Mouse (Mus musculus) midbrain, embryonic 10.5 days (tissue): ENCODE measurements around the gene Gm26661. TPM values are rescaled to one million over a fixed set of nuclear protein-coding genes. Genes with fewer than 3 reads are reported as not detected.

Source experiments
- DNase-seq: peaks from one replicate; pipeline ENCODE4 v3.0.0-alpha.2; 2017; ENCODE audit warnings: low spot score
- H3K27ac ChIP-seq: fragments of 300-500 bp; sonication (generic); replicated peaks from 2 replicates; pipeline ENCODE4 v1.5.1; 2016; ENCODE audit warnings: mild to moderate bottlenecking
- H3K27me3 ChIP-seq: fragments of 300-500 bp; sonication (generic); 2 replicates; pipeline ENCODE4 v1.6.1; 2016; ENCODE audit warnings: low read depth, mild to moderate bottlenecking; ENCODE audit not compliant: poor library complexity, severe bottlenecking
- H3K36me3 ChIP-seq: fragments of 300-500 bp; sonication (generic); 2 replicates; pipeline ENCODE4 v1.6.1; 2016; ENCODE audit warnings: mild to moderate bottlenecking, moderate library complexity
- H3K4me1 ChIP-seq: fragments of 300-500 bp; sonication (generic); 2 replicates; pipeline ENCODE4 v1.6.1; 2016
- H3K4me3 ChIP-seq: fragments of 300-500 bp; sonication (generic); 2 replicates; pipeline ENCODE4 v1.5.1; 2016; ENCODE audit warnings: mild to moderate bottlenecking, moderate library complexity
- H3K9me3 ChIP-seq: fragments of 300-500 bp; sonication (generic); replicated peaks from 2 replicates; pipeline ENCODE4 v1.6.1; 2016; ENCODE audit warnings: mild to moderate bottlenecking
- WGBS: fragments of 180-500 bp; shearing (Covaris S2); methylation state at CpG from one replicate; pipeline ENCODE4 v1.1.7; 2016; 5-methylcytosine and 5-hydroxymethylcytosine counted together
- polyA plus RNA-seq: library from polyadenylated mRNA; unstranded; fragments of >200 nt; fragmentation: Nextera tagmentation; extraction: Ambion mirVana; gene quantifications from 2 replicates; pipeline ENCODE4 v1.2.1, GENCODE M21; 2016

Gene Gm26661
- polyA plus RNA-seq = not detected in 2 replicates

GRCm38 (mm10) chr14:7791532-7792159, at the start of gene Gm26661:
TSS of gene Gm26661 (plus strand) at chr14:7791587.
- no peaks in the 10 kb centered on the region for H3K36me3 ChIP-seq
- peaks cover 19% of the 10 kb centered on the region; the same call in 1 of the 2 replicates for H3K27me3 ChIP-seq
- H3K27ac ChIP-seq = peak within 1 kb of the TSS; percentile 53
- H3K4me3 ChIP-seq = peak within 1 kb of the TSS; percentile 59
- 3% methylated on average over 30 of the region's 30 CpGs for WGBS
- DNase-seq = peak; percentile 76
- no peaks in the 10 kb centered on the region for H3K9me3 ChIP-seq
- H3K4me1 ChIP-seq = peaks cover 12% of the 10 kb centered on the region

DNA sequence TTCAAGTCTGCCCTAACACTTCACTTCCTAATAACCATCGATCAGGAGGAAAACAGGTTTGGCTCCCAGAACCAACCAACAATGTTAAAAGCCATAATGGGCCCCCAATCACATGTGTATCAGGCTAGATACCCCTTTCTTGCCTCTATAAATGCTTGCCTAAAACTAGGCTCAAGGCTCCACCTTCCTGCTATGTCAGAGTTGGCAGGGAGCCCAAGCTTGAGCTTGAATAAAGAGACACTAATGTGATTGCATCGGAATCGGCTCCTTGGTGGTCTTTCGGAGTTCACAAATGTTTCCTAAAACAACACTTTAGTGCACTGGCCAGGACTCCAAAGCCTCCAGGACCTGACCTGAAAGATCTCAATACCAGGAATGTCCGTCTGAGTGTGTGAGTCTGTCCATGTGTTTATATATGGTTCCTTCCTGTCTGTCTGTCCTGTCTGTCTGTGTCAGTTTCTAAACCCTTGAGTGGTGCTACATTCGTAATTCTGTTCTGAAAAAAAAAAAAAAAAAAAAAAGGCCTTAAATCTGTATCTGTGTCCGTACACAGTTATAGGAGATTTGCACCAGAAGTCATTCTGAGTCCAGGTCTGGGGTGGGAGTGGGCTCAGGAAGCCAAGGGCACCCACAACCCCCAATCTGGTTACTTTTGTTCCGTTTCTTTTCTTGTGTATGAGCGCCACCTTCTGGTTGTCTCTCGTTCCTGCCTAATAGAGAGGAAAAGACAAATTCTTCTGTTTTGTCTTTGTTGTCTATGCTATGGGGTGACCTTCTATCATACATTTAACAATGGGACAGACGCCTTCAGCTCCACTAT, 42.2 kb upstream of the Gm26661 start:
- Histone ChIP-seq H3K36me3 (no peaks in the 10 kb centered on the region), H3K4me3 (peak overlapping the region; percentile 41), H3K4me1 (0 out of 2 replicates have a peak, but pooled peaks cover 4% of the 10 kb centered on the region), H3K9me3 (no peaks in the 10 kb centered on the region), H3K27me3 (no peaks in the 10 kb centered on the region), H3K27ac (peak overlapping the region; percentile 86)
- DNase-seq = peak; percentile 76
- 42% methylated on average over 11 of the region's 11 CpGs for WGBS

GRCm38 (mm10) chr14:7749764-7750089, 41.7 kb upstream of the Gm26661 start:
- H3K4me1 ChIP-seq = 0 out of 2 replicates have a peak, but pooled peaks cover 4% of the 10 kb centered on the region
- H3K4me3 ChIP-seq = peak overlapping the region; percentile 41
- DNase-seq = peak; percentile 69
- H3K36me3 ChIP-seq = no peaks in the 10 kb centered on the region
- peak overlapping the region; percentile 86 for H3K27ac ChIP-seq
- no peaks in the 10 kb centered on the region for H3K9me3 ChIP-seq
- H3K27me3 ChIP-seq = no peaks in the 10 kb centered on the region
- 14% methylated on average over 4 of the region's 4 CpGs for WGBS

DNA sequence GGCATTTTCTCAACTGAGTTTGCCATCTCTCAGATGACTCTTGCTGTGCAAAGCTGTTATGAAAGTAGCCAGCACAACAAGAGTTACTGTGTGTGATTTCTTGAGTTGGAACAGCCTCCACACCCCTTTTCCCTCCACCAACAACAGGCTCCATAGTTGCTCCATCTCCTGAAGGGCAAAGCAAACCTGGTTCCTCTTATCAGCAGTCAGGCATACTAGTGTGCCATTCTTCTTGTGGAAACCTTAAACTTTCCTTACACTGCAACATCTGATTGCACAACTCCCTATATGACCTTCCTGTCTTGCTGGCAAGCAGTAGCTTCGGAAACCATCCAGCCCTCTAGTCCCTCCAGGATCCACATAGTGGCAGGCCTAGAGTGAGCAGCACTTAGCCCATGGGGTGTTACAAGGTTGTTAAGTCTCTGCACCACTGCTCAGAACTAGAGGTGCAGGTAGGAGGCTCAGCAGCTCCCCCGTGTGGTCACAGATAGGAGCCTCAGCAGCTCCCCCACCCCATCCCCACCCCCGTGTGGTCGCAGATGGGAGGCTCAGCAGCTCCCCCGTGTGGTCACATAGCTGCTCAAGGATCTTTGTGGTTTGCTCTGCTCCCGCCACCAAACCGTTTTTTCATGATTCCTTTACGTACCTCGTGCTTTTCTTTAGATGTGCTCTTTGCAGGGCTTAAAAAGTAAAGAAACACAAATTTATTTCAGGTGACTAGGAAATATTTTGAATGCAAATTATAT, 25.6 kb upstream of the Gm26661 start:
- peak; percentile 87 for DNase-seq
- no peak overlapping the region for H3K4me3 ChIP-seq
- H3K36me3 ChIP-seq = no peaks in the 10 kb centered on the region
- no peaks in the 10 kb centered on the region for H3K9me3 ChIP-seq
- no peaks in the 10 kb centered on the region for H3K27me3 ChIP-seq
- WGBS = 18% methylated on average over 9 of the region's 9 CpGs
- H3K27ac ChIP-seq = no peak overlapping the region
- no peaks in the 10 kb centered on the region for H3K4me1 ChIP-seq

DNA sequence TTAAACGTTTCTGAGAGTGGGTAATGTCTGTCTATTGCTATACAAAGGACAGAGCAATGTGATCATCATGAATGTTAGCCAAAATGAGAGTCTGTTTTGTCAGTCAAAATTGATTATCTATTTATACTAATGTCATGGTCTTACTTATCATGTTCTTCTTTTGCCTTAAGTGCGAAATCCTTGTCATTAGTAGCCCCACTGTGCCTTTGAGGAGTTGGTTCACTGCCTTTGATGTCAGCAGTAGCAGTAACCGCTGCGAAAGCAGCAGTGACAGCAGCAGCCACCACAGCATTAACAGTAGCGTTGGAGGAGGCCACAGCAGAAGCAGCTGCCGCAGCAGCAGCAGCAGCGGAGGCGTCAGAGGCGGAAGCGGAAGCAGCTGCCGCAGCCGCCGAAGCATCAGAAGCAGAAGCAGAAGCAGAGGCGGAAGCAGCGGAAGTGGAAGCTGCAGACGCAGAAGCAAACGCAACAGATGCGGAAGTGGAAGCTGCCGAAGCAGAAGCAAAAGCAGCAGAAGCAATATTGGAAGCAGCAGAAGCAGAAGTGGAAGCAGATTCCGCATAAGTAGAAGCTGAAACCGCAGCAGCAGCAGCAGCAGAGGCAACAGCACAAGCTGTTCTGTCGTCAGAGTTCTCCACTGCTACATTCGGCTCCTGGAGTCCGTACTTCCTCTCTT, 17.5 kb upstream of the Gm26661 start:
- H3K27ac ChIP-seq = peak overlapping the region; percentile 81
- 52% methylated on average over 24 of the region's 24 CpGs for WGBS
- no peaks in the 10 kb centered on the region for H3K9me3 ChIP-seq
- no peaks in the 10 kb centered on the region for H3K27me3 ChIP-seq
- peak; percentile 56 for DNase-seq
- H3K36me3 ChIP-seq = no peaks in the 10 kb centered on the region
- peak overlapping the region; percentile 54 for H3K4me3 ChIP-seq
- peaks cover 3% of the 10 kb centered on the region; the same call in 1 of the 2 replicates for H3K4me1 ChIP-seq

- H3K36me3 ChIP-seq = no peaks in the 10 kb centered on the region
- peaks cover 2% of the 10 kb centered on the region for H3K4me1 ChIP-seq
- H3K4me3 ChIP-seq = no peak overlapping the region
- DNase-seq = no peak
- 50% methylated on average over 13 of the region's 13 CpGs for WGBS
- H3K9me3 ChIP-seq = no peaks in the 10 kb centered on the region
- H3K27ac ChIP-seq = no peak overlapping the region
- peaks cover 8% of the 10 kb centered on the region; the same call in 1 of the 2 replicates for H3K27me3 ChIP-seq
Observed at GRCm38 (mm10) chr14:7786073-7786472, 5.3 kb upstream of the Gm26661 start.

DNA sequence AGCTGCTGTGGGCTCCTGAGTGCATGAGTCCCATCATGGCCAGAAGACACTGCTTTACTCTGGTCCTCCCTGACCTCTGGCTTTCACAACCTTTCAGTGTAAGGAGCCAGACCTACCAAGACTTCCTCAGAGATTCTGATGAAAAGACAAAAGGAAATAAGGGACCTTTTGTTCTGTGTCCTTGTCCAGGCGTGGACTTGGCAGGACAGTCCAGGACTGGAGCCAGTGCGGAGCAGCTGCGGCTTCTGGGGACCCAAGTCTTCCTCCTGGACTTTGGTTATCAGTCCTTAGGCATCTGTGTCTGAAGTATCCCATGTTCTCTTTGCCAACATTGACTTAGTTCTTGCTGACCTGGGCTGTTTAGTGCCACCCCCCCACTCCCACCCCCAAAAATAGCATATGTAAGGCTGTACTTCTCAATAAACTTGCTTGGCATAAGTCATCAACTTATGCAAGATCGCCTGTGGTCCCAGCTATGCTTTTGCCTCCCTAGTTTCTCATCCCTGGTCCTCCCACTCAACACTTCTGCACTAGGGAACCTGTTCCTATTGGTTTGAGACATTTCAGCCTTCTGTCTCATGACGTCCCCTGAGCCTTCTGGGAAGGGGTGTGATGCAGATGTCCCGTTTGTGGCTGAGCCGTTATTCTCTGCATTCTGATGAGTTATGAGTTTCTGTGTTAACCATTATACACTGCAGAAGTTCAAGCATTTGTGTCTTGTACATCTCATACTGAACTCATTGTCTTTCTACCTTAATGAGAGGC, 1.9 kb upstream of the Gm26661 start:
- H3K36me3 ChIP-seq = no peaks in the 10 kb centered on the region
- WGBS = 89% methylated on average over 7 of the region's 7 CpGs
- peaks cover 12% of the 10 kb centered on the region for H3K4me1 ChIP-seq
- no peak overlapping the region for H3K27ac ChIP-seq
- no peaks in the 10 kb centered on the region for H3K9me3 ChIP-seq
- no peak overlapping the region for H3K4me3 ChIP-seq
- H3K27me3 ChIP-seq = peaks cover 19% of the 10 kb centered on the region; the same call in 1 of the 2 replicates
- DNase-seq = no peak

DNA sequence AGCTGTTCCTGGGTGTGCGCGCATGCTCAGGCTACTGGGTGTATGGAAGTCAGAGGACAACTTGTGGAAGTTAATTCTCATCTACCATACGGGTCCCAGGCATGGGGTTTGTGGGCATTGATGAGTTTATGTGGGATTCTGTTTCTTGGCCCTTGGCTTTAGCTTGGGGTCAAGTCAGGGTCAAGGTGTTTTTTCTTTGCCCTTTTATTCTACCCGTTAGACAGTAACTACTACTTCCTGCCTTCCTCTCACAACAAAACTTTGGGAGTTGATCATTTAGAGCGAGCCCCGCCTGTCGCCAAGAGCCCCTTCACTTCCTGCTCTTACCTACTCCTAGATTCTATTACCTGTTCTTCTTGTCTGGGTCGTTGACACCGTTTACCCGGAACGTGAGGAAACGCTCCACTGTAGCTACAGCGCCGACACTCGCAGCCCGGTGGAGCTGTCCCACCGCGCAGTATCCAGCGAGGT, 291 bp upstream of the Gm26661 start:
- H3K27ac ChIP-seq = peak overlapping the region; percentile 53
- peak overlapping the region; percentile 59 for H3K4me3 ChIP-seq
- DNase-seq = no peak
- 14% methylated on average over 19 of the region's 19 CpGs for WGBS
- peaks cover 12% of the 10 kb centered on the region for H3K4me1 ChIP-seq
- no peaks in the 10 kb centered on the region for H3K36me3 ChIP-seq
- H3K9me3 ChIP-seq = no peaks in the 10 kb centered on the region
- H3K27me3 ChIP-seq = peaks cover 19% of the 10 kb centered on the region; the same call in 1 of the 2 replicates

GRCm38 (mm10) chr14:7795961-7796360, 4.6 kb downstream of the Gm26661 start:
- Histone ChIP-seq H3K27ac (no peak overlapping the region), H3K9me3 (no peaks in the 10 kb centered on the region; the same call in 1 of the 2 replicates), H3K36me3 (no peaks in the 10 kb centered on the region), H3K4me3 (no peak overlapping the region), H3K27me3 (peaks cover 12% of the 10 kb centered on the region; the same call in 1 of the 2 replicates), H3K4me1 (peaks cover 11% of the 10 kb centered on the region)
- 87% methylated on average over 4 of the region's 4 CpGs for WGBS
- DNase-seq = no peak

GRCm38 (mm10) chr14:7800611-7801010, 9.2 kb downstream of the Gm26661 start:
- Histone ChIP-seq H3K4me3 (no peak overlapping the region), H3K27ac (no peak overlapping the region), H3K27me3 (no peaks in the 10 kb centered on the region), H3K36me3 (no peaks in the 10 kb centered on the region), H3K9me3 (no peaks in the 10 kb centered on the region; the same call in 1 of the 2 replicates), H3K4me1 (peaks cover 5% of the 10 kb centered on the region)
- DNase-seq = no peak

GRCm38 (mm10) chr14:7801831-7802230, 10.4 kb downstream of the Gm26661 start:
- 12% methylated on average over 4 of the region's 4 CpGs for WGBS
- peaks cover 5% of the 10 kb centered on the region for H3K4me1 ChIP-seq
- H3K36me3 ChIP-seq = no peaks in the 10 kb centered on the region
- no peaks in the 10 kb centered on the region; the same call in 1 of the 2 replicates for H3K9me3 ChIP-seq
- H3K27ac ChIP-seq = no peak overlapping the region
- H3K27me3 ChIP-seq = no peaks in the 10 kb centered on the region
- no peak overlapping the region for H3K4me3 ChIP-seq
- DNase-seq = peak; percentile 33
